Mouse (Mus musculus): ENCODE results near the gene Gstm7. TPM values are rescaled to one million over a fixed set of nuclear protein-coding genes. Genes with fewer than 3 reads are reported as not detected.
"Not testable (repeated sequence)": the region's sequence is repeated elsewhere in the genome, so short reads cannot be mapped to it uniquely, and the experiment has no call there.

Gene Gstm7
- polyA plus RNA-seq, 1 experiment from 2014 or later: 37.2 TPM

GRCm38 (mm10) chr3:107965592-107965991, 34.0 kb upstream of the Gstm7 start:
- no peaks in the 10 kb centered on the region for H3K27me3 ChIP-seq (ENCODE audit: control insufficient read depth, insufficient read depth, low read length)
- no peaks in the 10 kb centered on the region for H3K9me3 ChIP-seq (ENCODE audit: control insufficient read depth, low read length)
- no peak overlapping the region for H3K4me2 ChIP-seq (ENCODE audit: low read depth, severe bottlenecking)
- no peak overlapping the region for H3K4me3 ChIP-seq (ENCODE audit: low read depth, low read length)
- no peak overlapping the region for H3K27ac ChIP-seq (replicated peaks; ENCODE audit: low read depth, low read length)
- DNase-seq (ENCODE audit: low spot score) (no peak), ATAC-seq (ENCODE audit: insufficient number of reproducible peaks, low FRiP score, low TSS enrichment, low read depth) (no peak)
- H3K9ac ChIP-seq (ENCODE audit: low read length): no peak overlapping the region
- 76% methylated on average over 1 of the region's 1 CpGs for WGBS
- H3K4me1 ChIP-seq (ENCODE audit: control insufficient read depth, insufficient read depth, low read length): no peaks in the 10 kb centered on the region
- no peaks in the 10 kb centered on the region for H3K36me3 ChIP-seq (ENCODE audit: control insufficient read depth, insufficient read depth, low read length)

GRCm38 (mm10) chr3:107964656-107965308, 33.2 kb upstream of the Gstm7 start:
- Histone ChIP-seq H3K4me3 (ENCODE audit: low read depth, low read length) (no peak overlapping the region), H3K27me3 (ENCODE audit: control insufficient read depth, insufficient read depth, low read length) (no peaks in the 10 kb centered on the region), H3K9me3 (ENCODE audit: control insufficient read depth, low read length) (no peaks in the 10 kb centered on the region), H3K36me3 (ENCODE audit: control insufficient read depth, insufficient read depth, low read length) (no peaks in the 10 kb centered on the region), H3K4me2 (ENCODE audit: low read depth, severe bottlenecking) (no peak overlapping the region; the same call in 1 of the 2 replicates), H3K4me1 (ENCODE audit: control insufficient read depth, insufficient read depth, low read length) (no peaks in the 10 kb centered on the region), H3K27ac (replicated peaks; ENCODE audit: low read depth, low read length) (no peak overlapping the region), H3K9ac (ENCODE audit: low read length) (no peak overlapping the region)
- DNase-seq (ENCODE audit: low spot score) (no peak), ATAC-seq (ENCODE audit: insufficient number of reproducible peaks, low FRiP score, low TSS enrichment, low read depth) (no peak)
- 77% methylated on average over 5 of the region's 5 CpGs for WGBS

GRCm38 (mm10) chr3:107964026-107964425, 32.4 kb upstream of the Gstm7 start:
- Histone ChIP-seq H3K36me3 (ENCODE audit: control insufficient read depth, insufficient read depth, low read length) (no peaks in the 10 kb centered on the region), H3K4me1 (ENCODE audit: control insufficient read depth, insufficient read depth, low read length) (no peaks in the 10 kb centered on the region), H3K4me3 (ENCODE audit: low read depth, low read length) (no peak overlapping the region), H3K9me3 (ENCODE audit: control insufficient read depth, low read length) (no peaks in the 10 kb centered on the region), H3K4me2 (ENCODE audit: low read depth, severe bottlenecking) (no peak overlapping the region), H3K9ac (ENCODE audit: low read length) (no peak overlapping the region), H3K27ac (replicated peaks; ENCODE audit: low read depth, low read length) (no peak overlapping the region), H3K27me3 (ENCODE audit: control insufficient read depth, insufficient read depth, low read length) (no peaks in the 10 kb centered on the region)
- ATAC-seq (ENCODE audit: insufficient number of reproducible peaks, low FRiP score, low TSS enrichment, low read depth) (no peak), DNase-seq (ENCODE audit: low spot score) (no peak)
- WGBS: 72% methylated on average over 4 of the region's 4 CpGs

GRCm38 (mm10) chr3:107955260-107955659, 23.6 kb upstream of the Gstm7 start:
- H3K9me3 ChIP-seq (ENCODE audit: control insufficient read depth, low read length); ATAC-seq (ENCODE audit: insufficient number of reproducible peaks, low FRiP score, low TSS enrichment, low read depth); H3K36me3 ChIP-seq (ENCODE audit: control insufficient read depth, insufficient read depth, low read length); DNase-seq (ENCODE audit: low spot score); H3K27me3 ChIP-seq (ENCODE audit: control insufficient read depth, insufficient read depth, low read length); H3K4me2 ChIP-seq (ENCODE audit: low read depth, severe bottlenecking); H3K9ac ChIP-seq (ENCODE audit: low read length); H3K27ac ChIP-seq (replicated peaks; ENCODE audit: low read depth, low read length); H3K4me1 ChIP-seq (ENCODE audit: control insufficient read depth, insufficient read depth, low read length); H3K4me3 ChIP-seq (ENCODE audit: low read depth, low read length): not testable (repeated sequence)
- 90% methylated on average over 9 of the region's 9 CpGs for WGBS

- Histone ChIP-seq H3K4me3 (ENCODE audit: low read depth, low read length) (no peak overlapping the region), H3K9me3 (ENCODE audit: control insufficient read depth, low read length) (no peaks in the 10 kb centered on the region), H3K4me1 (ENCODE audit: control insufficient read depth, insufficient read depth, low read length) (no peaks in the 10 kb centered on the region), H3K4me2 (ENCODE audit: low read depth, severe bottlenecking) (no peak overlapping the region), H3K9ac (ENCODE audit: low read length) (no peak overlapping the region), H3K36me3 (ENCODE audit: control insufficient read depth, insufficient read depth, low read length) (no peaks in the 10 kb centered on the region), H3K27ac (replicated peaks; ENCODE audit: low read depth, low read length) (no peak overlapping the region), H3K27me3 (ENCODE audit: control insufficient read depth, insufficient read depth, low read length) (no peaks in the 10 kb centered on the region)
- 81% methylated on average over 5 of the region's 5 CpGs for WGBS
- no peak for DNase-seq (ENCODE audit: low spot score)
- ATAC-seq (ENCODE audit: insufficient number of reproducible peaks, low FRiP score, low TSS enrichment, low read depth): no peak
Measured at GRCm38 (mm10) chr3:107953906-107954305, 22.3 kb upstream of the Gstm7 start.

- no peak overlapping the region for H3K4me2 ChIP-seq (ENCODE audit: low read depth, severe bottlenecking)
- ATAC-seq (ENCODE audit: insufficient number of reproducible peaks, low FRiP score, low TSS enrichment, low read depth) (no peak), DNase-seq (ENCODE audit: low spot score) (peak; percentile 58)
- no peaks in the 10 kb centered on the region for H3K4me1 ChIP-seq (ENCODE audit: control insufficient read depth, insufficient read depth, low read length)
- no peak overlapping the region for H3K9ac ChIP-seq (ENCODE audit: low read length)
- no peaks in the 10 kb centered on the region for H3K9me3 ChIP-seq (ENCODE audit: control insufficient read depth, low read length)
- no peaks in the 10 kb centered on the region for H3K36me3 ChIP-seq (ENCODE audit: control insufficient read depth, insufficient read depth, low read length)
- H3K27ac ChIP-seq (replicated peaks; ENCODE audit: low read depth, low read length): no peak overlapping the region
- no peak overlapping the region for H3K4me3 ChIP-seq (ENCODE audit: low read depth, low read length)
- WGBS: 16% methylated on average over 6 of the region's 6 CpGs
- H3K27me3 ChIP-seq (ENCODE audit: control insufficient read depth, insufficient read depth, low read length): no peaks in the 10 kb centered on the region
Measured at GRCm38 (mm10) chr3:107953328-107953755, 21.7 kb upstream of the Gstm7 start.

- Histone ChIP-seq H3K9me3 (ENCODE audit: control insufficient read depth, low read length) (no peaks in the 10 kb centered on the region), H3K36me3 (ENCODE audit: control insufficient read depth, insufficient read depth, low read length) (no peaks in the 10 kb centered on the region), H3K27me3 (ENCODE audit: control insufficient read depth, insufficient read depth, low read length) (no peaks in the 10 kb centered on the region), H3K4me3 (ENCODE audit: low read depth, low read length) (no peak overlapping the region), H3K4me1 (ENCODE audit: control insufficient read depth, insufficient read depth, low read length) (no peaks in the 10 kb centered on the region), H3K9ac (ENCODE audit: low read length) (no peak overlapping the region), H3K4me2 (ENCODE audit: low read depth, severe bottlenecking) (no peak overlapping the region), H3K27ac (replicated peaks; ENCODE audit: low read depth, low read length) (no peak overlapping the region)
- DNase-seq (ENCODE audit: low spot score): no peak
- 86% methylated on average over 11 of the region's 11 CpGs for WGBS
- no peak for ATAC-seq (ENCODE audit: insufficient number of reproducible peaks, low FRiP score, low TSS enrichment, low read depth)
Measured at GRCm38 (mm10) chr3:107950531-107950930, 18.9 kb upstream of the Gstm7 start.

- not testable (repeated sequence) for H3K9me3 ChIP-seq (ENCODE audit: control insufficient read depth, low read length); DNase-seq (ENCODE audit: low spot score); H3K9ac ChIP-seq (ENCODE audit: low read length); H3K27ac ChIP-seq (replicated peaks; ENCODE audit: low read depth, low read length); H3K4me1 ChIP-seq (ENCODE audit: control insufficient read depth, insufficient read depth, low read length); H3K27me3 ChIP-seq (ENCODE audit: control insufficient read depth, insufficient read depth, low read length); H3K4me2 ChIP-seq (ENCODE audit: low read depth, severe bottlenecking); H3K4me3 ChIP-seq (ENCODE audit: low read depth, low read length); ATAC-seq (ENCODE audit: insufficient number of reproducible peaks, low FRiP score, low TSS enrichment, low read depth); H3K36me3 ChIP-seq (ENCODE audit: control insufficient read depth, insufficient read depth, low read length)
- WGBS: 93% methylated on average over 1 of the region's 1 CpGs
Measured at GRCm38 (mm10) chr3:107949461-107949860, 17.8 kb upstream of the Gstm7 start.

- no peak for DNase-seq (ENCODE audit: low spot score)
- ATAC-seq (ENCODE audit: insufficient number of reproducible peaks, low FRiP score, low TSS enrichment, low read depth): no peak
- H3K9me3 ChIP-seq (ENCODE audit: control insufficient read depth, low read length): no peaks in the 10 kb centered on the region
- no peaks in the 10 kb centered on the region for H3K27me3 ChIP-seq (ENCODE audit: control insufficient read depth, insufficient read depth, low read length)
- no peak overlapping the region for H3K4me2 ChIP-seq (ENCODE audit: low read depth, severe bottlenecking)
- WGBS: 61% methylated on average over 4 of the region's 4 CpGs
- no peak overlapping the region for H3K4me3 ChIP-seq (ENCODE audit: low read depth, low read length)
- H3K9ac ChIP-seq (ENCODE audit: low read length): no peak overlapping the region
- no peaks in the 10 kb centered on the region for H3K4me1 ChIP-seq (ENCODE audit: control insufficient read depth, insufficient read depth, low read length)
- H3K36me3 ChIP-seq (ENCODE audit: control insufficient read depth, insufficient read depth, low read length): no peaks in the 10 kb centered on the region
- no peak overlapping the region for H3K27ac ChIP-seq (replicated peaks; ENCODE audit: low read depth, low read length)
Measured at GRCm38 (mm10) chr3:107945729-107946128, 14.1 kb upstream of the Gstm7 start.

Data from limb, embryonic 11.5 days (tissue).